Mouse (Mus musculus): Measurements from ENCODE around the gene Ssbp3.

Ssbp3 gene

GRCm38 (mm10) chr4:106961321-106961720, 50.8 kb downstream of the Ssbp3 start:
- DNase-seq, result no peak

GRCm38 (mm10) chr4:106964356-106964755, 53.9 kb downstream of the Ssbp3 start:
- DNase-seq, result no peak

- DNase-seq, result no peak
These were observed 54.5 kb downstream of the Ssbp3 start for GRCm38 (mm10) chr4:106964996-106965395.

GRCm38 (mm10) chr4:106966443-106966842, 55.9 kb downstream of the Ssbp3 start:
- DNase-seq, result no peak

- no peak for DNase-seq
These were observed 58.4 kb downstream of the Ssbp3 start for GRCm38 (mm10) chr4:106968910-106969309.

GRCm38 (mm10) chr4:106970786-106971185, 60.3 kb downstream of the Ssbp3 start:
- DNase-seq, result no peak

GRCm38 (mm10) chr4:106972061-106972460, 61.6 kb downstream of the Ssbp3 start:
- DNase-seq, result no peak

- DNase-seq, result no peak
These were observed 62.2 kb downstream of the Ssbp3 start for GRCm38 (mm10) chr4:106972461-106973384.

GRCm38 (mm10) chr4:106975324-106975723, 64.8 kb downstream of the Ssbp3 start:
- no peak for DNase-seq

GRCm38 (mm10) chr4:106975890-106976289, 65.4 kb downstream of the Ssbp3 start:
- no peak for DNase-seq

GRCm38 (mm10) chr4:106976576-106976975, 66.1 kb downstream of the Ssbp3 start:
- DNase-seq, result no peak

- DNase-seq, result no peak
These were observed 66.7 kb downstream of the Ssbp3 start for GRCm38 (mm10) chr4:106977218-106977651.

GRCm38 (mm10) chr4:106978376-106978775, 67.9 kb downstream of the Ssbp3 start:
- DNase-seq, result no peak

GRCm38 (mm10) chr4:106980669-106981068, 70.2 kb downstream of the Ssbp3 start:
- DNase-seq, result no peak

- no peak for DNase-seq
These were observed 71.0 kb downstream of the Ssbp3 start for GRCm38 (mm10) chr4:106981385-106982103.

GRCm38 (mm10) chr4:106982344-106983121, 72.0 kb downstream of the Ssbp3 start:
- no peak for DNase-seq

GRCm38 (mm10) chr4:106983908-106984515, 73.5 kb downstream of the Ssbp3 start:
- DNase-seq, result no peak

GRCm38 (mm10) chr4:106985289-106985688, 74.8 kb downstream of the Ssbp3 start:
- DNase-seq, result no peak

GRCm38 (mm10) chr4:106985899-106986832, 75.7 kb downstream of the Ssbp3 start:
- peak; percentile 45 for DNase-seq

- peak; percentile 91 for DNase-seq
These were observed 77.3 kb downstream of the Ssbp3 start for GRCm38 (mm10) chr4:106987725-106988364.

GRCm38 (mm10) chr4:106988886-106989225, 78.4 kb downstream of the Ssbp3 start:
- no peak for DNase-seq

Data from lung, postnatal 10 days (tissue).